Mouse (Mus musculus) lung, postnatal 0 days (tissue): ENCODE data around the gene Arhgef10l. TPM values are rescaled to one million over a fixed set of nuclear protein-coding genes. Genes with fewer than 3 reads are reported as not detected.

Source experiments
- ATAC-seq: fragments of 200-750 bp; cut with Nextera tagmentation; 2 replicates; pipeline ENCODE4 v1.8.0; 2017; ENCODE audit warnings: moderate library complexity
- DNase-seq: peaks from one replicate; pipeline ENCODE4 v3.0.0-alpha.2; 2016; ENCODE audit warnings: low spot score
- H3K27ac ChIP-seq: fragments of 300-500 bp; sonication (generic); 2 replicates; pipeline ENCODE4 v1.5.1; 2014; ENCODE audit warnings: antibody characterized with exemption, mild to moderate bottlenecking, low read length, mixed read lengths
- H3K27me3 ChIP-seq: fragments of 300-500 bp; sonication (generic); replicated peaks from 2 replicates; pipeline ENCODE4 v1.6.1; 2014; ENCODE audit warnings: low read length, mixed read lengths; ENCODE audit not compliant: insufficient read depth
- H3K36me3 ChIP-seq: fragments of 300-500 bp; sonication (generic); 2 replicates; pipeline ENCODE4 v1.6.1; 2014; ENCODE audit warnings: low read length, mixed read lengths; ENCODE audit not compliant: insufficient read depth
- H3K4me1 ChIP-seq: fragments of 300-500 bp; sonication (generic); 2 replicates; pipeline ENCODE4 v1.6.1; 2014; ENCODE audit warnings: antibody characterized with exemption, low read depth, low read length, mixed read lengths; ENCODE audit not compliant: insufficient read depth
- H3K4me2 ChIP-seq: fragments of 300-500 bp; sonication (generic); replicated peaks from 2 replicates; pipeline ENCODE4 v1.6.1; 2014; ENCODE audit warnings: low read depth, mild to moderate bottlenecking, low read length, moderate library complexity, mixed read lengths
- H3K4me3 ChIP-seq: fragments of 300-500 bp; sonication (generic); 2 replicates; pipeline ENCODE4 v1.5.1; 2014; ENCODE audit warnings: low read depth, low read length
- H3K9ac ChIP-seq: fragments of 300-500 bp; sonication (generic); replicated peaks from 2 replicates; pipeline ENCODE4 v1.6.1; 2014; ENCODE audit warnings: low read depth, mild to moderate bottlenecking
- H3K9me3 ChIP-seq: fragments of 300-500 bp; sonication (generic); 2 replicates; pipeline ENCODE4 v1.6.1; 2016; ENCODE audit warnings: low read length, mixed read lengths
- CTCF ChIP-seq: IDR thresholded peaks from 2 replicates; pipeline ENCODE4 v1.5.1; 2016; ENCODE audit warnings: antibody characterized with exemption, mild to moderate bottlenecking
- EP300 ChIP-seq: IDR thresholded peaks from 2 replicates; pipeline ENCODE4 v1.6.1; 2016; ENCODE audit warnings: antibody characterized with exemption, mild to moderate bottlenecking, control low read depth
- WGBS: fragments of 180-500 bp; shearing (Covaris S2); extraction: QIAGEN DNeasy Blood & Tissue Kit; methylation state at CpG from one replicate; pipeline ENCODE4 v1.1.7; 2014; 5-methylcytosine and 5-hydroxymethylcytosine counted together
- polyA plus RNA-seq: library from polyadenylated mRNA; unstranded; fragments of >200 nt; fragmentation: Nextera tagmentation; extraction: Ambion mirVana; gene quantifications from 2 replicates; pipeline ENCODE4 v1.2.1, GENCODE M21; 2015

Gene Arhgef10l
- polyA plus RNA-seq, 1 experiment from 2014 or later: 9.3 TPM

- H3K4me1 ChIP-seq: no peaks in the 10 kb centered on the region
- no peaks in the 10 kb centered on the region for H3K27me3 ChIP-seq
- WGBS: 70% methylated on average over 6 of the region's 6 CpGs
- no peak overlapping the region for H3K9ac ChIP-seq
- no peak for DNase-seq
- H3K36me3 ChIP-seq: no peaks in the 10 kb centered on the region
- no peak overlapping the region for H3K4me3 ChIP-seq
- peak; percentile 25 for ATAC-seq
- no peaks in the 10 kb centered on the region for H3K9me3 ChIP-seq
- H3K4me2 ChIP-seq: no peak overlapping the region
- TF ChIP-seq EP300 (no peak), CTCF (no peak)
- peak overlapping the region; percentile 43 for H3K27ac ChIP-seq
Measured at GRCm38 (mm10) chr4:140597928-140598327, 67.9 kb downstream of the Arhgef10l start.

DNA sequence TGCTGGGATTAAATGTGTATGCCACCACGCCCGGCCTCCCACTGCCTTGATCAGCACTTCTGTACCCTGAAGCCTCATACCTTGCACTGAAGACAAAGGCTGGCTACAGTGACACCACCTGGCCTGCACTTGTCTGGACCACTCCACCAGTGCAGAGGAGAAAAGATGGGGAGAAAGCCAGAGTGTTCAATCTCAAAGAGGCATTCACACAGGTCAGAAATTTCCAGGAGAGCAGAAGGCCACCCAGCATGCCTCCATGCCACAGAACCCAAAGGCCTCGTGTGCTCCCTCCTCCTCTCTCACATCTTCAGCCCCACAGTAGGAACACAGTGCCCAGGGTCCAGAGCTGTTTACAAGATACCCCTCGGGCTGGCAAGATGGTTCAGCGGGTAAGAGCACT, 68.4 kb downstream of the Arhgef10l start:
- Histone ChIP-seq H3K4me1 (no peaks in the 10 kb centered on the region), H3K9ac (no peak overlapping the region), H3K36me3 (no peaks in the 10 kb centered on the region), H3K27ac (no peak overlapping the region), H3K27me3 (no peaks in the 10 kb centered on the region), H3K4me3 (no peak overlapping the region), H3K4me2 (no peak overlapping the region), H3K9me3 (no peaks in the 10 kb centered on the region)
- DNase-seq (no peak), ATAC-seq (no peak)
- no peak for TF ChIP-seq EP300
- no peak for TF ChIP-seq CTCF
- WGBS: 94% methylated on average over 5 of the region's 5 CpGs

GRCm38 (mm10) chr4:140593771-140594505, 71.9 kb downstream of the Arhgef10l start:
- ATAC-seq (no peak), DNase-seq (no peak)
- H3K9ac ChIP-seq: no peak overlapping the region
- TF ChIP-seq CTCF: no peak
- TF ChIP-seq EP300: no peak
- no peaks in the 10 kb centered on the region for H3K36me3 ChIP-seq
- no peaks in the 10 kb centered on the region for H3K4me1 ChIP-seq
- H3K4me3 ChIP-seq: no peak overlapping the region
- no peak overlapping the region for H3K27ac ChIP-seq
- H3K27me3 ChIP-seq: no peaks in the 10 kb centered on the region
- H3K9me3 ChIP-seq: no peaks in the 10 kb centered on the region
- WGBS: 81% methylated on average over 14 of the region's 14 CpGs
- H3K4me2 ChIP-seq: no peak overlapping the region

DNA sequence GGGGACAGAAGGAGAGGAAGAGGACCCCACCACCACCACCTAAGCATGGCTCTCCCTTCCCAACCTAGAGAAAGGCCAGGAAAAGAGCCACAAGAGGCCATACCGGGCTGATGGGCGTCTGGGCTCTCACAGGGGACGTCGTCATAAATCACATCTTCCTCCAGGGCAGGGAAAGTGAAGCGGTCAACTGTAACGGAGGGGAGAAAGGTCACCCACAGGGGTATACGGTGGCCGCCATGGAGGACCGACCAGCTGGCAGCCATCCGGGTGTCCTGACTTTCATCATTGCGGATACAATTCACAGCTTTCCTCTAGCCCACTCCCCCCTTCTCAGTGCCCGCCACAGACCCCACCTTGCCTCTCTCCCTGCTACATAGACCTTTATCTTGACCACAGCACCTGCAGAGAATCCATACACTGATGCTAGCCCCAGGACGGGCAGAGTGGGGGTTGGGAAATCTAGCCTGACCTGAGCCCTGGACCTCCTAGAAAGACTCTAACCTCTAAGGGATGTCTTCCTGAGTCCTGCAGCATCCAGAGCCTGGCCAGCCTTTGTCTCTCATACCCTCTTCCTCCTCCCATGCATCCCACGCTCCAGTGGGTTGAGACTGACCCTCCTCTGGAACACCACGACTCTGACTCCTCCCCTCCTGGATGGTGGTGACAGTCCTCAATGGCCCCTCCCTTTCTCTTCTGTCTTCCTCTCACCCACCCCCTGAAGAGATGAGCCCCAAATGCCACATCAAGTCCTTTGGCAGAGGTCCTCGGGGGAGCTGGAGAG, 72.6 kb downstream of the Arhgef10l start:
- Histone ChIP-seq H3K36me3 (no peaks in the 10 kb centered on the region), H3K4me2 (no peak overlapping the region), H3K9ac (no peak overlapping the region), H3K4me3 (no peak overlapping the region), H3K4me1 (no peaks in the 10 kb centered on the region), H3K27me3 (no peaks in the 10 kb centered on the region), H3K27ac (no peak overlapping the region), H3K9me3 (no peaks in the 10 kb centered on the region)
- ATAC-seq: no peak
- DNase-seq: no peak
- TF ChIP-seq EP300 (no peak), CTCF (no peak)
- 80% methylated on average over 16 of the region's 16 CpGs for WGBS

GRCm38 (mm10) chr4:140592217-140592759, 73.5 kb downstream of the Arhgef10l start:
- Histone ChIP-seq H3K4me1 (no peaks in the 10 kb centered on the region), H3K4me2 (no peak overlapping the region), H3K27ac (no peak overlapping the region), H3K36me3 (no peaks in the 10 kb centered on the region), H3K4me3 (no peak overlapping the region), H3K27me3 (no peaks in the 10 kb centered on the region), H3K9me3 (no peaks in the 10 kb centered on the region), H3K9ac (no peak overlapping the region)
- peak; percentile 89 for DNase-seq
- peak; percentile 79 for ATAC-seq
- WGBS: 28% methylated on average over 11 of the region's 11 CpGs
- TF ChIP-seq CTCF: peak; percentile 92
- no peak for TF ChIP-seq EP300

- DNase-seq (no peak), ATAC-seq (no peak)
- Histone ChIP-seq H3K4me2 (no peak overlapping the region), H3K36me3 (no peaks in the 10 kb centered on the region), H3K27ac (no peak overlapping the region), H3K4me1 (no peaks in the 10 kb centered on the region), H3K27me3 (no peaks in the 10 kb centered on the region), H3K9ac (no peak overlapping the region), H3K4me3 (no peak overlapping the region), H3K9me3 (no peaks in the 10 kb centered on the region)
- 66% methylated on average over 5 of the region's 5 CpGs for WGBS
- TF ChIP-seq CTCF: no peak
- TF ChIP-seq EP300: no peak
Measured at GRCm38 (mm10) chr4:140586478-140586877, 79.3 kb downstream of the Arhgef10l start.
